Mouse (Mus musculus): ENCODE results near the gene Npepps.

GRCm38 (mm10) chr11:97280216-97280861 lies at the start of gene Npepps:
- TF ChIP-seq CTCF (IDR thresholded peaks at IDR 0.05; ENCODE audit: insufficient read depth, low read depth, low read length) (no peak), POLR2A (IDR thresholded peaks at IDR 0.05; ENCODE audit: insufficient read depth, low read depth, low read length) (peak; percentile 86)
